Mouse (Mus musculus): ENCODE data around the gene Slc8a3.

Gene Slc8a3

DNA sequence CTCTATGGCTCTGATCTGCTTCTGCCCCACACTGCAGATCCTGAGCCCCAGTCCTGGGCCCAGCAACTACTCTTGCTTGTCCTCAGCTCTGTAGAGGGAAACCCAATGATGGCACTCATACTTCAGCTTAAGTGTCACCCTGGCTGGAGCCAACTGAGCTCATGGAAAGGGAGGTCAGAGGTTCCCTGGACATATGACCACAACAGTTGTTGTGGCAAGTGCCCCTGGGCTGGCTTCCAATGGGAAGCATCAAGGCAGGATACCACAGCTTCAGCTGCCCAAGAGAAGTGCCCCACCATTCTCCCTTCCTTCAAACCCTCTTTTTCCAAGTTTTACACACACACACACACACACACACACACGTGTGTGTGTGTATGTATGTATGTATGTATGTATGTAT is 88.5 kb downstream of the Slc8a3 start:
- in situ Hi-C loops (cut with MboI; ENCODE audit: low pct_unique_long_range_greater_than_20kb in 1 of 2, low sequenced_read_pairs in 2 of 2, unreplicated experiment in 1 of 2), result no loop called here

DNA sequence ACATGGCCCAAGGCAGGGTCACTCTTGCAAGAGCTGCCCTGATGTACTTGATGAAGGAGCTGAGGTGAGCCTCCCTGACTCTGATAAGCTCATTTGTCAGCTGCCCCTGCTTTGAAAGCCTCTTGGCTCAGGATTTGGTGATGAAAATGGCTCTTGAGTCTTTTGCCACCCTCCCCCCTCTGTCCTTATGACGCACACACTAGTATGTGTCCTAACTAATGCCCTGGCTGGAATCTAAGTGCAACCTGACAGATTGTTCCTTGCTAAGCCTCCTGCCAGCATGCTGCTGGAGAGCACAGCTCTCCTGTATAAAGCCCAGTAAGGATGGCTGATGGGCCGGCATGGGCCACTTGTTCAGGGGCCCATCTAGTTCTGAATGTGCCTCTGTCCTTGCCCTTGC is 91.3 kb downstream of the Slc8a3 start:
- in situ Hi-C loops (cut with MboI; ENCODE audit: low pct_unique_long_range_greater_than_20kb in 1 of 2, low sequenced_read_pairs in 2 of 2, unreplicated experiment in 1 of 2), result no loop called here

DNA sequence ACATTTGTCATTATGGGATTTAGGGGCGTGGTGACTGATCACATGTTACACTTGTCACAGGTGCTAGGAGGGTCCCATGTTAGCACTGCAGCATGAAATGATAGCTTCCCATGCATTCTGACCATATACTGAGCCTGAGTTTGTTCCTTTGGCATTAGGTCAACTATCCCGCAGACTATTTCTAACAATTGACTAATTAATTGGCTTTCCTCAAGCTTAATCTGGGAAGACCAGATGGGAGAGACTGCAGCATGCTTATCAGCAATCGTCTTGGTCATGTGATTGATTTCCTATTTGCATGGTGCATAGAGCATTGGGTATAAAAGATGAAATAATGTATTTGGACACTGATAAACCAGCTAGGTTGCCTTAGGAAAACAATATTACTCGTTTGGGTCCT is 91.9 kb downstream of the Slc8a3 start:
- in situ Hi-C loops (cut with MboI; ENCODE audit: low pct_unique_long_range_greater_than_20kb in 1 of 2, low sequenced_read_pairs in 2 of 2, unreplicated experiment in 1 of 2), result no loop called here

DNA sequence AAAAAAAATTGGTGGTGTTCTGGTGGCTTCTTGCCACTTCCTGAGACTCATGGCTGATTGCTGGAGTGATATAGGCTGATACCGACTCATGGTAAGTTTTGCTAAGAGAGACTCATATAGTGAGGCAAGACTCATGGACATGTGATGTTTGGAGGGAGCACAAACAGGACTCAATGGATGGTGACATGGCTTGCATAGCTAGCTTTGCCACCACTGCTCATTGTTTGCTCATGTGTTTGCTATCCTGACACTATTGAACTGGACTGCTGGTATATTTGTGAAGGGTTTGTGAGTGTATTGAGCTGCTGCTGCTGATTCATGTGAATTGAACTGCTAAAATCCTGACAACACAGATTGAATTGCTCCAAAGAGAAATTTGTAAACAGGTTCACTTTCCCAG is 95.8 kb downstream of the Slc8a3 start:
- in situ Hi-C loops (cut with MboI; ENCODE audit: low pct_unique_long_range_greater_than_20kb in 1 of 2, low sequenced_read_pairs in 2 of 2, unreplicated experiment in 1 of 2), result no loop called here

DNA sequence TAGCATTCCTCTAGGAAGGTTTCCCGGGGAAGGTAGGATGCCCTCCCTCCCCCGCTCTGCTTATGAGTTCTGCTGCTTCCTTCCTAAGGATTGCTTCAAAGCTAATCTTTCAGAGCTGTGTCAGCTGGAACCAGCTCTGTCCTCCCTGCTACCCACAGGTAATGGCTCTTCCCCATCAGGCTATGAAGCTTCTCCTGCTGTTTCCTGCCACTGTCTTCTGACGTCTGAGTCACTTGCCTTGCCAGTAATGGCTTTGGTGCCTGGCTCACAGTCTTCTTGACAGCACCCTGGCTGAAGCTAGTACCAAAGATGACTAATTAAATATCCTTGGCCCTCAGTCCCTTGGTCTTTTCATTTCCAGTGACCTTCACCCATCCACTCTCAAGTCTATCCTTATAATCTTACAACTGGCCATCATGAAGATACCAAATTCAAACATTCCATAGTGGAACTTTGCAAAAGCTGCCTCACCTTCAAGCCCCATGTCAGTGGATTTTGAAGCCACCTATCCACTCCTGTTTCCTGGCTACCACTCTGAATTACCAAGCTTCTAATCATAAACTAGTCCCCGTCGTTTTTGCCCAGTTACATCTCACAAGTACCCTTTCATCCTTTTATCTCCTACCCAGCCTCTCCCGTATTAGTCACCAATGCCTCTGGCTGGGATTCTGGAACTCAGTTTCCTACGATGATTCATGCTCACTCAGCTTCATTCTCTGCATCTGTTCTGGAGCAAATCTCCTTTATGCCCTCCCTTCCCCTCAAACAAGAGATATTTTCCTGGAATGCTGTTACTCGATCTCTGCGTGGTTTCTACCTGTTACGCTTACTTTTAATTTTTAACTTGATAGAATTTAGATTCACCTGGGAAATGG is 97.3 kb downstream of the Slc8a3 start:
- in situ Hi-C loops (cut with MboI; ENCODE audit: low pct_unique_long_range_greater_than_20kb in 1 of 2, low sequenced_read_pairs in 2 of 2, unreplicated experiment in 1 of 2), result no loop called here

DNA sequence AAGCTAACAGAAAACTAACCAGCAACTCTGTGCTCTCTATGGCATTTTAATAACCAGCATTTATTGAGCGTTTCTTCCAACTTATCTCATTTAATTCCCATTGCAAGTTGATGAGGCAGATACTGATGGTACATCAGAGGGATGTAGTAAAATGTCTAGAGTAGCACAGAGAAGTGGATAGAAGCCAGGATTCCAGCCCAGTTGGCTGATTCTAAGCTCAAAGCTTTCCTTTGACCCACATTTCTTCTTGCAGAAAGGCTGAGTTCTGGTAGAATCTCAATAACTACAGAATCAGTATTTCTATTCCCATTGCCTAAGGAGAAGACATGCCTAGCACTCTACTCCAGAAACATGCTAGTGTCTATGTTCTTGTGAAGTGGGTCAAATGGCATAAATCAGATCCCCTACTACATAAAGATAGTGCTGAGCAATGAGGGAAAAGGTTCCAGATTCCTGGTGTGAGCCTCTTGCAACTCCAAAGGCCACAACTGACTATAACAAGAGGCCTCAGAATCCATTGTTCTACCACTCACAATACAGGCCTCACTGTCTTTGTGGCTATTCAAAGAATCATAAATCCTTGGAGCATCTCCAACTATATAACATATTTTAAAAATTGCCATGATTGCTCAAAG is 99.1 kb downstream of the Slc8a3 start:
- in situ Hi-C loops (cut with MboI; ENCODE audit: low pct_unique_long_range_greater_than_20kb in 1 of 2, low sequenced_read_pairs in 2 of 2, unreplicated experiment in 1 of 2), result no loop called here

DNA sequence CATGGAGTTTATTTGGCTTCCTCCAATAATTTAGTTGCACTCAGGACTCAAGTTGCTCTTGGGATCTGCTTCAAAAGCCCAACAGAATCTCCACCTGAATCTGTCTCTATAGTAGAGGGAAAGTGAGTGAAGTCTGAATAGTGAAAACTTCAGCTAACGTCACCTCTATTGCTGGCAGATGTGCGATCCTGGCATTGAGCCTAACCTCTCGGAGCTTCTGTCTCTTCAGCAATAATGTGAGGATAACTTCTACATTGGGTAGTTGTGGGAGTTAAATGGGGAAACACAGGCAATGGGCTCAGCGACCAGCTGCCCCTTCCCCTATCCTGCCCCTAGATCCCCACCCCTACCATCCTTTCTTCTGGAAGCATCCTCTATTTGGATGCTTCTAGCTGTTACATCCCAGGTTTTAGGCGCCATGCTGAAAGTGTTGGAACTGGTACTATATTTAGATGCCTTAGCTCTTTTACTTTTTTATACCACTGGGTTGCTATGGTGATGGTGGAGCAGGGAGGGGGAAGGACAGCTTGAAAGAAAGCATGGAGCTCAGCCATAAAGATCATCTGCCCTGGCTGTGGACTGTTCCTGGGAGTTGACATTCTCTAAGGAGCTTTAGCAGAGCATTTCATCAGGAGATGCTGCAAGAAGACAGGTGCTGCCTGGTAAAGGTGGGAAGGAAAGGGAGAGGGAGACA is 105.1 kb downstream of the Slc8a3 start:
- in situ Hi-C loops (cut with MboI; ENCODE audit: low pct_unique_long_range_greater_than_20kb in 1 of 2, low sequenced_read_pairs in 2 of 2, unreplicated experiment in 1 of 2), result no loop called here

DNA sequence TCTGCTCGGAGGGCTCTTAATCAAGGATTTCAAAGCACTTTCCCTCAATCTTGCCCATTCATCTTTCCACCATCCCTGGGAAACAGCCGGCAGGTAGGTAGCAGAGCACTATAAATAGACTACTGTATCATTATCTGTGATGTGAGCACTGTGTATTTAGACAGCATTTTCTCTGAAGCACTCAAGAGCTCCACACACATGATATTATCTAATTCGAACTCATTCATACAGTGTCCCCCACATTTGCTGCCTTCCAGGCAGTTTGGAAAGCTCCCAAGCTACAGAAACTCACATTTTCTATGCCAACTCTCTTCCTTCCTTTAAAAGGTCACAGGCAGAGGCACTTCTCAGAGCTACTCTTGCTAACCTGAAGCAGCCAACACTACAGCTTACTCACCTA is 106.4 kb downstream of the Slc8a3 start:
- in situ Hi-C loops (cut with MboI; ENCODE audit: low pct_unique_long_range_greater_than_20kb in 1 of 2, low sequenced_read_pairs in 2 of 2, unreplicated experiment in 1 of 2), result no loop called here

DNA sequence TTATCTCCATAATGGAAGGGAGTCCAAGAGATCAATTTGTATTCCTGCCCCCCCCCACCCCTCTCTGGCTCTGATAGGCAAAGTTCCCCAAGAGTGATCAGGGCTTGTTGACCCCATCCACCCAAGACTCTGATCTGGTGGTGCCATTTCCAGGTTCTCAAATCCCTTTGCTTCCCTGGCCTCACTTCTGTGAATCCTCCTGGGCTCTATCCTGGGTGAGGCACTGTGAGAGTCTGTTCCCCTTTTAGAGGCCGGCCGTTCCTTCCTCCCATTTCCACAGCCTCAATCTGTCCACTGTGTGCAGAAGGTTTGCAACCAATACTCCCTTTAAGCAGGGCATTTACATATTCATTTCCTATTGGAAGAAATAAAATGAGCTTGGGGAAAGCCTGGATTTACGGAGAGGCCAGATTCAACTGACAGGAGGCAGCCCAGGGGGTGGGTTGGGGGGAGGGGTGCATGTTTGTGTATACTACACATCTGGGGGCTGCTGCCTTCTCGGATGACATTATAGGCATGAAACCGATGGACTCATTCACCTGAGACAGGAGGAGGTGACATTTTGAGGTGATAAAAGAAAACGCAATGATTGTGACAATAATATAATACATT is 106.9 kb downstream of the Slc8a3 start:
- in situ Hi-C loops (cut with MboI; ENCODE audit: low pct_unique_long_range_greater_than_20kb in 1 of 2, low sequenced_read_pairs in 2 of 2, unreplicated experiment in 1 of 2), result no loop called here

DNA sequence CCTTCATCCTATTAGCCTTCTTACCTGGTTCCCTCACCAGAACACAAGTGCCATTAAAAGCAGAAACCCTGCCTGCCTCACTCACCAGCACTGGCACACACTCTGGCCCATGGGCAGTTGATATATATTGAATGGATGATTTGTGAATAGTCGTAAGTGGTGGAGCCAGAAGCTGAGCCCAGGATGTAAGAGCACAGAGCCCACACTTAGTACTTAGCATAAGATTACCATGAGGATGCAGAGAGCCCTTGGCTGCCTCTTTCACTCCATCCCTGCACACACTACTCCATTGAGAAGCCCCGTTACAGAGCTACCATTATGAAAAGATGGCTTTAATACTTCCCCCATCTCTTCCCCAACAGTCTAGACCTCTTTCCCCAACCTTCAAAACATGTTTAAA is 108.1 kb downstream of the Slc8a3 start:
- in situ Hi-C loops (cut with MboI; ENCODE audit: low pct_unique_long_range_greater_than_20kb in 1 of 2, low sequenced_read_pairs in 2 of 2, unreplicated experiment in 1 of 2), result no loop called here

DNA sequence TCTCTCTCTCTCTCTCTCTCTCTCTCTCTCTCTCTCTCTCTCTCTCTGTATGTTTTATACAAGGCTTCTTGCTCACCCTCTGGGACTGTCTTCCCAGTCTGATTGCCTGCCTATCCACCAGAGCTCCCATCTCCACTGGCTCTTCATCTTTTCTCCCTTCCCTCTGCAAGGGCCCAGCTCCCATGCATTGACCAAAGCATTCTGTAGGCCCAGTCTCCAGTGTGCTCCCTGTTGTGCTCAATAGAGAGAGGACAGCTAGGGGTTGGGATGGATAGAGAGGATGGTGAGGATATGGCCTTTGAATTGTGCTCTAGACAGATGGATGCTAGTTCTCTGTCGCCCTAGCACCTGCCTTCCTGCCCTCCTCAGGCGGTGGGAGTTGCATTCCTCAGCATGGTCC is 109.7 kb downstream of the Slc8a3 start:
- in situ Hi-C loops (cut with MboI; ENCODE audit: low pct_unique_long_range_greater_than_20kb in 1 of 2, low sequenced_read_pairs in 2 of 2, unreplicated experiment in 1 of 2), result no loop called here

DNA sequence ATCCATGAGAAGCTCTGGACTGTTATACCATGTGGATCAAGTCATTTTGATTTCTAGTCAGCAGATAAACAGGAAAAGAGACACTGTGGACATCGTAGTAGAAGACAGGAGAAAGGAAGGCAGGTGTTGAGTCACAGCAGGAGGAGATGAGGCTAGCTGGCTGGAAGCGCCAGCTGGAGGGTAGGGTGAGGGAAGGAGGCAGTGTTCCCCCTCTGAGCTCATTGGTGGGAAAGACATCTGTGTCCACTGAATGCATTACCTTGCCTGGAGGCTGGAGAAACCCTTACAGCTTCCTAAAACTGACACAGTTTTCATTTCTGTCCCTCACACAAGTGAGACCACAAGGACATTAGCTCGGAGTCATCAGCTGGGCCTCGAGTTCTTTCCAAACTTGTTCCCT is 113.6 kb downstream of the Slc8a3 start:
- in situ Hi-C loops (cut with MboI; ENCODE audit: low pct_unique_long_range_greater_than_20kb in 1 of 2, low sequenced_read_pairs in 2 of 2, unreplicated experiment in 1 of 2), result no loop called here

DNA sequence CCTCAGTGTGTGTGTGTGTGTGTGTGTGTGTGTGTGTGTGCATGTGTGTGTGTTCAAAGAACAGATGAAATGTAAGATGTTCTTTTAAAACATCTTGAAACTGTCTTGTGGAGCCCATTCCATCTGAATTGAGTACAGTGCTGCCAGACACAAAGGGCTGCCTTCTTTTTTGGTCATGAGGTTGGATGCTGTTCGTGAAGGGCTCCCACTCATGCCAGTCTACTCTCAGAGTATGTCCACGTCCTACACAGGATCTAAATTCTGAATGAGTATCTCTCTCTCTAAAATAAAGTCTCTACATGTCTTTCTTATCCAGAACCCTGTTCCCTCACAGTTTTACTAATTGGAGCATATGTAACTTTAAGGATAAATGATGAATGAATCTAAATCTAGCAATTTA is 124.4 kb downstream of the Slc8a3 start:
- in situ Hi-C loops (cut with MboI; ENCODE audit: low pct_unique_long_range_greater_than_20kb in 1 of 2, low sequenced_read_pairs in 2 of 2, unreplicated experiment in 1 of 2), result no loop called here

DNA sequence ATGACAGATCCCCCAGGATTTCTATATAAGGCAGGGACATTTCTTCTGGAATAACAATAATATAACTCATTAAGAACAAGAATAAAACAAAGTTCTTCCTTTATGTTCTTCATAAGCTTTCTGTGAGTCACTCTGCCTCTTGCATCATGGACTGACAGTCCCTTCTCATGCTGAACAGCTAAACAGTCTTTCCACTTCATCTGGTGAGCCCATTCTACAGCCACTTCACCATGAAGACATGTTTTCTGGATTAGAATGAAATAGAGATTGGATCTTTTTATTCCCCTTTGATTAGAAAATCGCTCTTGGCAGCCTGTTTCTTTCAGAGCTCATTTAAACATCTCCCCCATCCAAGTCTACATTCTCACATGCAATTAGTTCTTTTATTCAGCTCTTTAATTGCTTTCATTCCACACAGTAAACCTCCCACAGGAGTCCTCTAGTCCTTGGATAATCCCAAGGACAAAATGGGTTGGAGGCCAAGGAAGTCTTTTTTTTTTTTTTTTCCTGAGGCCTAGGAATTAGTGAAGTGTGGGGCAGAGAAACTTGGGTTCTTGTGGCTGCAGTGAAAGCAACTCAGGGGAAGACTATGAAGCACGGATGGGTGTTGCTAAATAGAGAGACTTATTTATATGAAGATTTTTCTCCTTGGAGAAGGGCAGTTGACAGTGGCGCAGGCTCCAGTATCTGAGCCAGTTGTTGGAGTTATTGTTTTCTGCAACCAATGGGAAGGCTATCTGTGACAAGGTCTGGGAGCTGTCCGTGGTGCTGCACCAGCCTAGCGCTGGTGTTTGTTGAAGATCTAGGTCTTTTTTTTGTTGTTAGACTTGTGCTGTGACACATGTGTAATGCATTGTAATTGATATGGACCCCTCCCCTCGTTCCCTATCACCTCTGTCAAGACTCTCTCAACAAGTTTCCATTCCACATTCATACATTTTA is 127.1 kb downstream of the Slc8a3 start:
- in situ Hi-C loops (cut with MboI; ENCODE audit: low pct_unique_long_range_greater_than_20kb in 1 of 2, low sequenced_read_pairs in 2 of 2, unreplicated experiment in 1 of 2), result no loop called here

DNA sequence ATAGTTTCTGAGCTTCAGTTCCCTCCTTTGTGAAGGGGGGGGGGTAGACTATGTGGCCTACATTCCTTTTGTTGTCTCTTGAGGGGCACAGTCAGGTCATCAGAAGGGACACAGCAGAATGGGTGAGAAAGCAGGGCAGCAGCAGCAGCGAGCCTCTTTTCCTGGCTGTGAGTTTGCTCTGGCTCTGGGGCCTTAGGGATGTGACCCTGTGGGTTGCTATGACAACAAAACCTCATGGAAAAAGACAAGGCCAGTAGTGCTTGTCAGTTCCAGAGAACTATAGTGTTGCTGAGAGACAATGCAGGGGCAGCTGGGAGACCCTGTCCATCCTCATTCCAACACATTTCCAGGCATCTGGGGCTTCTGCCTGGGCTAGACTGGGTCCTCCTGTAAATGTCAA is 129.8 kb downstream of the Slc8a3 start:
- in situ Hi-C loops (cut with MboI; ENCODE audit: low pct_unique_long_range_greater_than_20kb in 1 of 2, low sequenced_read_pairs in 2 of 2, unreplicated experiment in 1 of 2), result no loop called here

DNA sequence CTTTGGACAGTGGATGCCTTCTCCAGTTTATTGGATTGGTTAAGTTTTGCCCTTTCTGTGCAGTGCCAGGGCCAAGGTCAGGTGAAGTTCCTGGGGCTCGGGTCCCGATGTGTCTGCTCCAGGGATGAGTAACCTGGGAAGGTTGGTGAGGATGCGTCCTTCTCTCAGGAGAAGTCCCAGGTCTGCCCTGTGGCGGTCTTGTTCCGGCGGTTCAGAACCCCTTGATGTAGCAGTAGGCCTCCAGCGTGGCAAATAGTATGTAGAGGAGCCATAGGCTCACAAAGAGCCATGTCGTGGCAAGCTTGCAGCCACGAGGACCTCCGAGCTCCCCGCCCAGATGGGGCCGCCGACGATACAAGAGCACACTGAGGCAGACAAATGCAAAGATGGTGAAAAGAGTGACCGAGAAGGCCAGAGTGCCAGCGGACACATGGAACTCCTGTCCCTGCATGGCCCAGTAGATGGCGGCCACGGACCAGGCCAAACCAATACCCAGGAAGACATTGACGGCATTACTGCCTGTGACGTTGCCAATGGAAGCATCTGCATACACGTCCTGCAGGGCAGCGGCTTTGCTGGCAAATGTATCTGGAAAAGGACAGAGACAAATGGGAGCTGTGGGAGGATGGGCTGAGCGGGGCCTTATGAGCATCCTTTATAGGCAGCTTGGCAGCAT is 133.6 kb downstream of the Slc8a3 start:
- in situ Hi-C loops (cut with MboI; ENCODE audit: low pct_unique_long_range_greater_than_20kb in 1 of 2, low sequenced_read_pairs in 2 of 2, unreplicated experiment in 1 of 2), result no loop called here

DNA sequence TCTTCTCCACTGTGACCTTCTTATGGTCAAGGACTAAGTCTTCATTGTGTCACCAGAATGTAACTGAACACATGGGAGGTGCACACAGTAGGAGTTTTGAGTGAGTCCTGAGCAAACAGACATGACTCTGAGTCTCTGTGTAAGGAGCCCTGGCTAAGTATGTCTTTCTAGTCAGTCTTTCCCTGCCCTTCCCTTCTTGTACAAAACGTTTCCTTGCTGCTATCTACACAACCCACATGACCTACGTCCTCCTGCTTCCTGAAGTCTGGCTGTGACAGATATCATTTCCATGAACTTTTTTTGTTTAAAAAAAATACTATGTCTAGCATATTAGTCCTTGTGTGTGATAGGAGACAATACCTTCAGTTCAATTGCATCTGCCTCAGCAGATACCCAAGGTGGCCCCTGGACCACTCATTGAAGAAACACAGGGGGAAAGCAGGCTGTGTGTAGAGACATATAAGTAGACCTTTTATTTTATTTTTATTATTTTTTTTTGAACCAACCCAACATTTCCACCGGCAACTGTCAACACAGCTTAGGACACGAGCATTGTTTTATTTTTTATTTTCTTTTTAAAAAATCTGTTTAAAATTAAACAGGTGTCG is 135.4 kb downstream of the Slc8a3 start:
- in situ Hi-C loops (cut with MboI; ENCODE audit: low pct_unique_long_range_greater_than_20kb in 1 of 2, low sequenced_read_pairs in 2 of 2, unreplicated experiment in 1 of 2), result no loop called here
